Mouse (Mus musculus): ENCODE measurements around the gene Cst6. TPM values are rescaled to one million over a fixed set of nuclear protein-coding genes. Genes with fewer than 3 reads are reported as not detected.

Gene Cst6
- polyA plus RNA-seq, 1 experiment from 2014 or later: not detected

DNA sequence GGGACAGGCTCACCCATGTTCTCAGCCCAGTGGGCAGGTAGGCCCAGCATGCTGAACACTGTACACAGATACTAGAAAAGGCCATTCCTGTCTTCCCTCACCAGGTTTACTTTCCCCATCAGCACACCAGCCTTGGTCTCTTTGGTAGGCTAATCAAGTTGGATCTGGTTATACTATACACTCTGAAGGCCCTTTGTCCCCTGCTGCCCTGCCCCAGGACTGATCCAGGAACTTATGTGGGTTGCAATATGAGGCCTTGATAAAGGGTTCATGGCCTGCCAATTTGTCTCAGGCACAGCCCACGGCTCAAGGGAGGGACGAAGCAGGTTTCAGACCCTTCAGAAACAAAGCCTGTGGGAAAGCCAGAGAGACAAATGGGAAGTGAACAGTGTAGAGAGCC is 4.2 kb upstream of the Cst6 start:
- no peak overlapping the region for H3K4me2 ChIP-seq
- H3K4me1 ChIP-seq (replicated peaks): peaks cover 7% of the 10 kb centered on the region

GRCm38 (mm10) chr19:5348526-5349501 is 560 bp downstream of the Cst6 start:
- no peak for ATAC-seq (ENCODE audit: insufficient number of reproducible peaks, low FRiP score)
- Histone ChIP-seq H3K27me3 (replicated peaks) (peaks cover 3% of the 10 kb centered on the region; the same call in 1 of the 2 replicates), H3K4me2 (peak overlapping the region; percentile 90), H3K36me3 (no peaks in the 10 kb centered on the region), H3K4me3 (peak overlapping the region; percentile 52), H3K9me3 (replicated peaks) (no peaks in the 10 kb centered on the region), H3K9ac (peak overlapping the region; percentile 74), H3K27ac (ENCODE audit: poor library complexity, severe bottlenecking) (no peak overlapping the region), H3K4me1 (replicated peaks) (peaks cover 16% of the 10 kb centered on the region)
- 7% methylated on average over 34 of the region's 34 CpGs for WGBS

More for the DNA sequence above, 4.2 kb upstream of the Cst6 start:
- Histone ChIP-seq H3K4me3 (no peak overlapping the region), H3K27ac (ENCODE audit: poor library complexity, severe bottlenecking) (no peak overlapping the region), H3K9ac (no peak overlapping the region), H3K36me3 (no peaks in the 10 kb centered on the region), H3K27me3 (replicated peaks) (peaks cover 3% of the 10 kb centered on the region; the same call in 1 of the 2 replicates), H3K9me3 (replicated peaks) (no peaks in the 10 kb centered on the region)
- WGBS: 80% methylated on average over 2 of the region's 2 CpGs
- no peak for ATAC-seq (ENCODE audit: insufficient number of reproducible peaks, low FRiP score)

GRCm38 (mm10) chr19:5348064-5348463 is 1.3 kb downstream of the Cst6 start:
- H3K36me3 ChIP-seq: no peaks in the 10 kb centered on the region
- ATAC-seq (ENCODE audit: insufficient number of reproducible peaks, low FRiP score): no peak
- H3K27ac ChIP-seq (ENCODE audit: poor library complexity, severe bottlenecking): no peak overlapping the region
- H3K4me2 ChIP-seq: no peak overlapping the region
- H3K27me3 ChIP-seq (replicated peaks): peaks cover 3% of the 10 kb centered on the region; the same call in 1 of the 2 replicates
- 67% methylated on average over 6 of the region's 6 CpGs for WGBS
- no peaks in the 10 kb centered on the region for H3K9me3 ChIP-seq (replicated peaks)
- no peak overlapping the region for H3K9ac ChIP-seq
- peaks cover 16% of the 10 kb centered on the region for H3K4me1 ChIP-seq (replicated peaks)
- H3K4me3 ChIP-seq: no peak overlapping the region

- Histone ChIP-seq H3K9ac (no peak overlapping the region), H3K36me3 (no peaks in the 10 kb centered on the region), H3K4me1 (replicated peaks) (peaks cover 16% of the 10 kb centered on the region), H3K27me3 (replicated peaks) (peaks cover 3% of the 10 kb centered on the region; the same call in 1 of the 2 replicates), H3K4me3 (no peak overlapping the region), H3K9me3 (replicated peaks) (no peaks in the 10 kb centered on the region), H3K27ac (ENCODE audit: poor library complexity, severe bottlenecking) (0 out of 2 replicates have a peak overlapping the region, but pooled peaks have one; percentile 14), H3K4me2 (no peak overlapping the region)
- 60% methylated on average over 6 of the region's 6 CpGs for WGBS
- ATAC-seq (ENCODE audit: insufficient number of reproducible peaks, low FRiP score): peak; percentile 72
These were observed 3.9 kb downstream of the Cst6 start for GRCm38 (mm10) chr19:5345297-5346131.

DNA sequence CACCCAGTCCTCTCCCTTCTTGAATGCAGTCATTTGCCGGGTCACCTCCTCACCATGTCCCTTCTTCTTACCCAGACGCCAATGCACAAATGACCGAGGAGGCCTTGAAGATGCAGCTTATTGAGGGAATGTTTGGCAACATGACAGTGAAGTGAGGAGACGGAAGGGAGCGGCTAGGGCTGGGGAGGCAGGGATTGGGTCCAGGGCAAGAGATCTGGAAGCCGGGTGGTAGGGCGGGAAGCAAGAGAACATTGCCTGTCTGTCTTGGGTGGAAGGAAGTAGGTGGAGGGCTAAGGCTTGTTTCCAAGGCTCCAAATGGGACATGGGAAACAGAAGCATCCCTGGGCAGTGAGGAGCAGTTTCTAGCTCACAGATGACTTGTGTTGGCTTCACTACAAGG is 8.0 kb downstream of the Cst6 start:
- 85% methylated on average over 7 of the region's 7 CpGs for WGBS
- ATAC-seq (ENCODE audit: insufficient number of reproducible peaks, low FRiP score): no peak
- H3K36me3 ChIP-seq: no peaks in the 10 kb centered on the region
- no peak overlapping the region for H3K4me2 ChIP-seq
- H3K27me3 ChIP-seq (replicated peaks): no peaks in the 10 kb centered on the region
- H3K9me3 ChIP-seq (replicated peaks): no peaks in the 10 kb centered on the region
- no peak overlapping the region for H3K27ac ChIP-seq (ENCODE audit: poor library complexity, severe bottlenecking)
- no peak overlapping the region for H3K9ac ChIP-seq
- no peak overlapping the region for H3K4me3 ChIP-seq
- H3K4me1 ChIP-seq (replicated peaks): peaks cover 8% of the 10 kb centered on the region; the same call in 1 of the 2 replicates

DNA sequence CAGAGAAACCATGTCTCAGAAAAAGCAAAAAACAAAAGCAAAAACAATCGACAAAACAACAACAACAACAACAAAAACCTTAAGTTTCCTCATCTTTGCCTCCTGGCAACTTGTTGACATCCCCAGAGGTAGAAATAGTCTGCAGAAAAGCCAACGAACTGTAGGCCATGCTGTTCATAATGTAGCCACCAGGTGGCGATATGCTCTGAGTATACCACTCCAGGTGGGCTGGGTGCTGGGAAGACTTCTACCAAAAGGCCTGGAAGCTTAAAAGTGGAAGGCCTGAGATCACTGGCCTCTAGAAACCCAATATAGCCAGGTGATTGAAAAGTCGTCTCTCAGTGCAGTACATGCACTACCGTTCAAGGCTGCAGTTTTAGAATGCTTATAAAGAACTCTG is 11.4 kb downstream of the Cst6 start:
- H3K4me1 ChIP-seq (replicated peaks): peaks cover 4% of the 10 kb centered on the region
- no peak for ATAC-seq (ENCODE audit: insufficient number of reproducible peaks, low FRiP score)

GRCm38 (mm10) chr19:5335441-5335840 is 13.9 kb downstream of the Cst6 start, which contains the start of gene Catsper1:
Gene Catsper1, plus strand, starts transcription at chr19:5335741.
- H3K36me3 ChIP-seq: no peaks in the 10 kb centered on the region

More for the DNA sequence above, 11.4 kb downstream of the Cst6 start:
- Histone ChIP-seq H3K27ac (ENCODE audit: poor library complexity, severe bottlenecking) (no peak overlapping the region), H3K9me3 (replicated peaks) (no peaks in the 10 kb centered on the region), H3K4me2 (no peak overlapping the region), H3K27me3 (replicated peaks) (no peaks in the 10 kb centered on the region), H3K36me3 (no peaks in the 10 kb centered on the region), H3K4me3 (no peak overlapping the region), H3K9ac (no peak overlapping the region)
- WGBS: 17% methylated on average over 5 of the region's 5 CpGs

GRCm38 (mm10) chr19:5334741-5335140 is 14.6 kb downstream of the Cst6 start:
- Histone ChIP-seq H3K9ac (no peak overlapping the region), H3K4me2 (no peak overlapping the region), H3K9me3 (replicated peaks) (no peaks in the 10 kb centered on the region), H3K4me1 (replicated peaks) (peaks cover 4% of the 10 kb centered on the region), H3K36me3 (no peaks in the 10 kb centered on the region), H3K4me3 (no peak overlapping the region), H3K27me3 (replicated peaks) (no peaks in the 10 kb centered on the region), H3K27ac (ENCODE audit: poor library complexity, severe bottlenecking) (no peak overlapping the region)
- ATAC-seq (ENCODE audit: insufficient number of reproducible peaks, low FRiP score): no peak
- WGBS: 30% methylated on average over 5 of the region's 5 CpGs

More at GRCm38 (mm10) chr19:5335441-5335840, 13.9 kb downstream of the Cst6 start, which contains the start of gene Catsper1:
- no peaks in the 10 kb centered on the region for H3K9me3 ChIP-seq (replicated peaks)
- peaks cover 4% of the 10 kb centered on the region for H3K4me1 ChIP-seq (replicated peaks)
- ATAC-seq (ENCODE audit: insufficient number of reproducible peaks, low FRiP score): no peak
- H3K27me3 ChIP-seq (replicated peaks): no peaks in the 10 kb centered on the region
- H3K27ac ChIP-seq (ENCODE audit: poor library complexity, severe bottlenecking): no peak within 1 kb of the TSS
- H3K9ac ChIP-seq: no peak within 1 kb of the TSS
- no peak within 1 kb of the TSS for H3K4me3 ChIP-seq
- WGBS: 85% methylated on average over 6 of the region's 6 CpGs
- H3K4me2 ChIP-seq: no peak within 1 kb of the TSS

GRCm38 (mm10) chr19:5327970-5328369 is 21.4 kb downstream of the Cst6 start:
- Histone ChIP-seq H3K4me2 (no peak overlapping the region), H3K4me3 (no peak overlapping the region), H3K4me1 (replicated peaks) (no peaks in the 10 kb centered on the region), H3K9me3 (replicated peaks) (no peaks in the 10 kb centered on the region), H3K27ac (ENCODE audit: poor library complexity, severe bottlenecking) (no peak overlapping the region), H3K27me3 (replicated peaks) (0 out of 2 replicates have a peak, but pooled peaks cover 3% of the 10 kb centered on the region), H3K36me3 (no peaks in the 10 kb centered on the region), H3K9ac (no peak overlapping the region)
- ATAC-seq (ENCODE audit: insufficient number of reproducible peaks, low FRiP score): no peak
- 68% methylated on average over 19 of the region's 19 CpGs for WGBS

DNA sequence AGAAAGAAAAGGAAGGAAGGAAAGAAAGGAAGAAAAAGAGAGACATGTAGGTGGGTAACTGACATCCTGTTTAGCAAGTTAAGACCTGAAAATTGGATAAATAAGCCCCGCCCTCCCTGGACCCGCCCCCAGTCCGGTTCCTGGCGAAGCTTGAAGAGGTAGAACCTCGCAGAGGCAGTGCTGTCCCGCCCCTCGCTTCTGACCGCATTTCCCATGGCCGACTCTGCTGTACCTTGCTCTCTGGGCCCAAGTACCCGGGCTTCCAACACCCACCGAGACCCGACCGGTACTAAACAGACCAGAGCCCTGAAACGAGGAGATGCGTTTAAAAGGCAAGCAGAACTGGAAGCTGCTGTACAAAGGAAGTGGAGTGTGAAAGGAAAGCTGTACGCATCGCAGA is 25.6 kb downstream of the Cst6 start:
- ATAC-seq (ENCODE audit: insufficient number of reproducible peaks, low FRiP score): no peak
- H3K27me3 ChIP-seq (replicated peaks): 0 out of 2 replicates have a peak, but pooled peaks cover 3% of the 10 kb centered on the region
- H3K4me3 ChIP-seq: no peak overlapping the region
- H3K4me1 ChIP-seq (replicated peaks): no peaks in the 10 kb centered on the region
- no peak overlapping the region for H3K4me2 ChIP-seq
- no peak overlapping the region for H3K9ac ChIP-seq
- no peaks in the 10 kb centered on the region for H3K36me3 ChIP-seq
- H3K9me3 ChIP-seq (replicated peaks): no peaks in the 10 kb centered on the region; the same call in 1 of the 2 replicates
- no peak overlapping the region for H3K27ac ChIP-seq (ENCODE audit: poor library complexity, severe bottlenecking)
- WGBS: 47% methylated on average over 17 of the region's 17 CpGs

All from heart, embryonic 12.5 days (tissue).